Mouse (Mus musculus) brain, embryonic 18.5 days (tissue): ENCODE results near the gene Adsl.
"Not testable (repeated sequence)": the region's sequence is repeated elsewhere in the genome, so short reads cannot be mapped to it uniquely, and the experiment has no call there.

Experiments used
- DNase-seq: peaks from one replicate; pipeline ENCODE4 v3.0.0-alpha.2; 2012; ENCODE audit warnings: low read depth, low spot score

Adsl gene

GRCm38 (mm10) chr15:80948145-80949135 is at the start of gene Adsl:
TSS of gene Adsl (plus strand) at chr15:80948490.
- DNase-seq, result peak; percentile 67

GRCm38 (mm10) chr15:80899806-80900205 is 48.5 kb upstream of the Adsl start:
- DNase-seq, result no peak

- no peak for DNase-seq
Observed at GRCm38 (mm10) chr15:80901806-80902513, 46.3 kb upstream of the Adsl start.

GRCm38 (mm10) chr15:80904776-80905175 is 43.5 kb upstream of the Adsl start:
- not testable (repeated sequence) for DNase-seq

- no peak for DNase-seq
Observed at GRCm38 (mm10) chr15:80910183-80910582, 38.1 kb upstream of the Adsl start.

GRCm38 (mm10) chr15:80910790-80911531 is 37.3 kb upstream of the Adsl start:
- no peak for DNase-seq

- no peak for DNase-seq
Observed at GRCm38 (mm10) chr15:80912175-80912574, 36.1 kb upstream of the Adsl start.

GRCm38 (mm10) chr15:80913803-80914202 is 34.5 kb upstream of the Adsl start:
- no peak for DNase-seq

- no peak for DNase-seq
Observed at GRCm38 (mm10) chr15:80915850-80916249, 32.4 kb upstream of the Adsl start.

GRCm38 (mm10) chr15:80916621-80917020 is 31.7 kb upstream of the Adsl start:
- DNase-seq, result no peak

GRCm38 (mm10) chr15:80920346-80920745 is 27.9 kb upstream of the Adsl start:
- no peak for DNase-seq

GRCm38 (mm10) chr15:80921781-80922180 is 26.5 kb upstream of the Adsl start:
- DNase-seq, result no peak

GRCm38 (mm10) chr15:80924211-80924610 is 24.1 kb upstream of the Adsl start:
- no peak for DNase-seq

- no peak for DNase-seq
Observed at GRCm38 (mm10) chr15:80928811-80929355, 19.4 kb upstream of the Adsl start.

GRCm38 (mm10) chr15:80930048-80930571 is 18.2 kb upstream of the Adsl start:
- DNase-seq, result no peak

GRCm38 (mm10) chr15:80930676-80931320 is 17.5 kb upstream of the Adsl start:
- not testable (repeated sequence) for DNase-seq

- no peak for DNase-seq
Observed at GRCm38 (mm10) chr15:80931345-80931960, 16.8 kb upstream of the Adsl start.

GRCm38 (mm10) chr15:80934841-80935240 is 13.4 kb upstream of the Adsl start:
- no peak for DNase-seq

- DNase-seq, result no peak
Observed at GRCm38 (mm10) chr15:80936686-80937085, 11.6 kb upstream of the Adsl start.

GRCm38 (mm10) chr15:80938615-80939014 is 9.7 kb upstream of the Adsl start:
- no peak for DNase-seq
